Mouse (Mus musculus): ENCODE data around the gene Pm20d1.

Gene Pm20d1

DNA sequence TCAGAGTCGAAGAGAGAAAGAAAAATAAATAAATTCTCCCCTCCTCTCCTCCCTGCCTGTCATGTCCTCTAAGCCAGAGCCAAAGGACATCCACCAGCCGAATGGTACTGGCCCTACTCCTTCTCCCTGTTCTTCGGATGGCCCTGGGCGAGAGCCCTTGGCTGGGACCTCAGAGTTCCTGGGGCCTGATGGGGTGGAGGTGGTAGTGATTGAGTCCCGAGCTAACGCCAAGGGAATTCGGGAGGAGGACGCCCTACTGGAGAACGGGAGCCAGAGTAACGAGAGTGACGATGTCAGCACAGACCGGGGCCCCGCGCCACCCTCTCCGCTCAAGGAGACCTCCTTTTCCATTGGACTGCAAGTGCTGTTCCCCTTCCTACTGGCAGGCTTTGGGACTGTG is 33.4 kb downstream of the Pm20d1 start:
- DNase-seq, result no peak

DNA sequence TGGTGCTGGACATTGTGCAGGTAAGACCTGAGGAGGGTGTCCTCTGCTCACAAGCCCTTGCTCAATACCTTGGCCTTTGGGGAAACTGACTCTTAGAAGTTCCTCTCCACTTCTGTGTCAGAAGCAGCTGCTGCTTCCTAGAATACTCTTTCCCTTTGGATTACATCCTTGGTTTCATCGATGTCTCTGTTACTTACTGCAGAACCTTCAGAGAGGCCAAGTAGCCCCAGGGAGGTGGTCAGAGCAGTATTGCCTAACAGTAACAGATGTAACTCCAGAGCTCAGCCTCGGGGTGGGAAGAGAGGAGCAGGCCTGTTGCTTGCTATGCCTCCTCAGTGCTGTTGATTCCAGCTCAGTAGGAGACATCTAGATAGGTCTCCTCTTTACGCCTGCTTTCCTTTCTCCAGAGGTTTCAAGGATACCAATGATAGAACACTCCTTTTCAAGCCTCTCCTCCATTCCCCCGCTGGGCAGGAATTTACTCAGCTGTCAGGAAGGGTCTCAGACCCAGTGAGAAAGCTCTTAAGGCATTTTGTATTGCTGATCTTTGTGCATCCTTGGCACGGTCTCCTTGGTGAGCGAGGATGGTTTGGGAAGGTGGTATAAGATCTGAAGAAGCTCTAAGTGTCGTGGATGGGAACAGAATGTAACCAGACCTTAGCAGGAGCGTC is 33.9 kb downstream of the Pm20d1 start:
- no peak for DNase-seq

DNA sequence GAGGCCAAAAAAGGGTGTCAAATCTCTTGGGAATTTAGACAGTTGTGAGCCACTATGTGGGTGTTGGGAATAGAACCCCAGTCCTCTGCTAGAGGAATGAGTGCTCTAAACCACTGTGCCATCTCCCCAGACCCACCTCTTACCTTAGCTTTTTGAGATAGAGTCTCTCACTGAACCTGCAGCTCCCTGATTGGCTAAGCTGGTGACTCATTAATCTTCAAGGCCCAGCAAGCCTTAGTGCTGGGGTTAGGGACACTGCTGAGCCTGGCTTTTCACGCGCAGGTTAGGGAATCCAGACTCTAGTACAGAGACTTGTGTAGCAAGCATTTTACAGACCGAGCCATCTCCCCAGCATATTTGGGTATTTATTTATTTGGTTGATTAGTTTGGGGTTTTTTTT is 39.9 kb downstream of the Pm20d1 start:
- no peak for DNase-seq

DNA sequence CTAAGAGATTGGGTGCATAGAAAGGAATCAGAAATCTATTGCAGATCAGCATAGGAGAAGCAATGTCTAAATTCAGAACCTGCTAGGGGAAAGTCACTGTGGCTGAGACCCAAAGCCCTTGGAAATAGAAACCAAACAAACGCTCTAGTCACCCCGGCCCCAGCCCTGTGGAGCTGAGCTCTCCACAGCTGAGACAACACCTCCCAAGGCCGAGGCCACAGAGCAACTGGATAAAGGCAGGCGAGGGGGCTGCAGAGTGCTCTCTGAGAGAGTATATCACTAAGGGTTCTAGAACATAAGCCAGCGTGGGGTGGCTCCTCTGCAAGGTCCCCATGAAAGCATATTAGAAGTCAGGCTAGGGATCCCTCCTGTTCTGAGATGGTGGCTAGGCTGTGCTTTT is 41.4 kb downstream of the Pm20d1 start:
- no peak for DNase-seq

DNA sequence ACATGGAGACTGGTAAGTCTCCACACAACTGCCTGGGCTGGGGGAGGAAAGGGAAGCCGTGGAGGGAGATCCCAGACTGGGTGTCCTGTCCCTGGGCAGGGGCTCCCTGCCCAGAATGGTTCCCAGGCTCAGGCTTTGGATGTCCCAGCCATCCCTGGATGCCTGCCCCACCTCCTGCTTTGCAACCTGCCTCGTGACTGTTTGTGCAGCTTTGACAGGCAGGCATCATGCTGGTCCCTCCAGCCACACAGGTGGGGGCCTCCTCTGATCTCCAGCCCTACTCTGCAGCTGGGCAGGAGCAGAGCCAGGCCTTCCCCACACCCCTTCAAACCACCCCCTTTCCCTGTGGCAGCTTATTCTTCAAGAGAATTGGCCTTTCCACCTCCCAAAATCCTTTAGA is 42.1 kb downstream of the Pm20d1 start:
- DNase-seq, result no peak

DNA sequence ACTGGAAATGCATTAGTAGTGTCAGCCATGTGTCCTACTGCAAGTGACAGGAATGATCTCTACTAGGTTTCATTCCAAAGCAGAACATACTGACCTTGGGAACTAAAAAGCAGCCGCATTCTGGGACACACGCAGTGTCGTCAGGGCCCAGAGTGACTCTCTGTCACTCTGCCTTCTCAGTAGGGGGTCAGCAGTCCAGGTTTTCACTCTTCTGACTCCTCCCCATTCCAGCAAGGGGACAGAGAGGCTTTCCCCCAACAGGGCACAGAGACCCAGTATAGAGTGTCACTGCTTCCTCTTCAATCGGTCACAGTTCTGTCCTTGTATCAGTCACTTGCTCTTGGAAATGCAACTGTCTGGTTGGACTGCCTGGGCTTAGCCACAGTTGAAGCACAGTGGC is 45.0 kb downstream of the Pm20d1 start:
- no peak for DNase-seq

DNA sequence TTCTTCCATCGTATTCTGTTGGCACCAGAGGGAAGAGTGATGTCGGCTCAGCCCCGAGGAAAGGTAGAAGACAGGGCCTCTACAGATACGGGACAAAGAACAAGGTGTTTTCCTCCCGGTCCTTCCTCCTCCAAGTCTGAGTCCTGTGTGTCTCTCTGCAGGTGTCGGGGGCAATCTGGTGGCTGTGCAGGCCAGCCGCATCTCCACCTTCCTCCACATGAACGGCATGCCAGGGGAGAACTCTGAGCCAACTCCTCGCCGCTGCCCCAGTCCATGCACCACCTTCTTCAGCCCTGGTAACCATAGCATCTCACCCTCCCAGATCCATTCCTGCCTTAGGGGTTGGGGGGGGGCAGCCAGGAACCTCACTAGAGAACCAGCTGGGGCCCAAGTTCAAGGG is 46.6 kb downstream of the Pm20d1 start:
- DNase-seq, result no peak

DNA sequence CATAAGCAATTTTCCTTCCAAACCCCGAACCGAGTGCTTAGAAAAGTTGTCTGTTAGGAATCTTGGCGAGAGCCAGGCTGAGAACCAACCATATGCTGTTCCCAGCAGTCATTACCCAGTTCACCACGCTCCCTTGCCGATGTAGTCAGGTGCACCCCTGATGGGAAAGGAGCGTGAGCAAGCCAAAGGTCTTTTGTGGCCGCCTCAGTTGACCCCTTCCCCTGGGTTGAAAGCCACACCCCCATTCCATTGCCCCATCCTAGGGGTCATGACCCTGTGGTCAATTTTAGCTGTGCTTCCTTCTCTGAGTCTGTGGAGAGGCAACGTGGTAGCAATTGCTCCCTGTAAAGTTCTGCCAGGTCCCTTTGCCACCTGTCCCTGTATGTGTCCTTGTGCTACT is 47.7 kb downstream of the Pm20d1 start:
- DNase-seq, result no peak

DNA sequence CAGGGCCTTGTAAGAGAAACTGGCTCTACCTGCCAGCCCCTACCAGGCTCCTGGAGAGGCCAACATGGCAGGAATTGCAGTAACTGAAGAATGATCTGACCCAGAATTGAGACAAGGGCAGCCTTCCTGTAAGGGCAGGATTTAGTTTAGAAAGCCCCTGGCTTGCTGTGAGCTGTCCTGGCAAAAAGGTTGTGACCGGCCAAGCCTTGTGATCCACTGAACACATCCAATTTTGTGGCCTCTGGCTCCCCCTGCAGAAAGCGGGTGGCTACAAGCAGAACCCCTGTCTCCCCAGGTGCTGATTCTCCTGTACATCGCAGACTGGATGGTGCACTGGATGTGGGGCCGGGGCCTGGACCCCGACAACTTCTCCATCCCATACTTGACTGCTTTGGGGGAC is 49.1 kb downstream of the Pm20d1 start:
- peak; percentile 66 to 71 for DNase-seq

DNA sequence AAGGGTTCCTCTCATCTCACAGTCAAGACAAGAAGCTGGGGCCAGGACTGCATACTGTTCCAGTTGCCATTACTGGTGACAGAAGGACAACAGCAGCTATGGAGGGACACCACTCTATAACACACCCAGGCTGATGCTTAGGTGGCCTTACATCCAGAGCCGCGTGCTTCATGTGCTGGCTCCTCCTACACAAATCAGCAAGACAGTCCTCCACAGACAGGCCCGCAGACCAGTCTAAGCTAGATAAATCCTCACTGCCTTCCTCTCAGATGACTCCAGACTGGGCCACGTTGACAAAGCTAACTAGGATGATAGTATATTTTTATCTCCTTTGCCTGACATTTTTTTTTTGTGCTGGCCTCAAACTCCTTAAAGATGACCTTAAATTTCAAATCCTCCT is 64.6 kb downstream of the Pm20d1 start:
- DNase-seq, result no peak

DNA sequence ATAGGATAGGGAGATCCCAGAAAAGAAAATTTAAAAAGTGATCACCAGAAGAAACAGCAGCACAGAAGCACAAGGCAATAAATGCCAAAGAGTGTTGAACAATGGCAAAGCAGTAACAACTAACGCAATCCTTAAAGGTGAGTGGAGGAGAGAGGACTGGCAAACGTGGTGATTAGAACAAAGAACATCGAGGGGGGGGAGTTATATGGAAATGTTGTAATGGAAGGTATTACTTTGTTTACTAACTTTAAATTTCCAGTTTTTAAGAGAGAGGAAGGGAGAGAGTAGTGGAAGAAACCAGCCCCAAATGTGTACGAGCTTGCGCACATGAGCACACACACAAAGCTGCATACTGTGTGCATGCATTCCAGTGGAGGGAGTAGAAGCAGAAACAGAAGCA is 68.4 kb downstream of the Pm20d1 start:
- DNase-seq, result no peak

DNA sequence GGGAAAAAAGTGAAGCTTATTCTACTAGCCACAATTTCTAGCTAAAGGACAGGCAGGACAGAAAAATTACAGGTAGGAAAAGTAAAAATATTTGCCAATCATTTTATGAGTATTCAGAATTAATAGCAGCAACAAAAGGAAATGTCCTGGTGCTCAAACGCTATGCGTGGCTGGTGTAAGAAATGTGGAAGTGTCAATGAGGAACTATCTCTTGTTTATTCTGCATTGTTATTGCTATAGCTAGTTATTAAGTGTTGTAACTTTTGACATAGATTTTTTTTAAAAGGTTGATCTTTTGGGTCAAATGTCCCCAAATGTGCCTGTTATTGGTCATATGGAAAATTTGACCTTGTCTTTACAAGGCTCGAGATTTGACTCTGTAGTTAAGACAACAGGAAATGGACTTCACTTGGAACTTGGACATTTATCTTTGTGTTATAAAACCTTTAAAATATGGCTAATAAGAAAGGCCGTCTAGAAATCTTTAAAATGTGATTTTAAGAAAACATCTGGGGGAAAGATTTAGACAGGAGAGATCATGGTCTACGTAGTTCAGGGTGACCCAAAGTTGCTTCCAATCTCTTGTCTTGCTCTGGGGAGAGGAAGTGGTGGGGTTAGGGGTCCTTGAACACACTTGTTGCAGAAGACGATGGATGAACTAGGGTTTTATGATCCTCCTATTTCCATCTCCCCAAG is 69.3 kb downstream of the Pm20d1 start:
- DNase-seq, result no peak

DNA sequence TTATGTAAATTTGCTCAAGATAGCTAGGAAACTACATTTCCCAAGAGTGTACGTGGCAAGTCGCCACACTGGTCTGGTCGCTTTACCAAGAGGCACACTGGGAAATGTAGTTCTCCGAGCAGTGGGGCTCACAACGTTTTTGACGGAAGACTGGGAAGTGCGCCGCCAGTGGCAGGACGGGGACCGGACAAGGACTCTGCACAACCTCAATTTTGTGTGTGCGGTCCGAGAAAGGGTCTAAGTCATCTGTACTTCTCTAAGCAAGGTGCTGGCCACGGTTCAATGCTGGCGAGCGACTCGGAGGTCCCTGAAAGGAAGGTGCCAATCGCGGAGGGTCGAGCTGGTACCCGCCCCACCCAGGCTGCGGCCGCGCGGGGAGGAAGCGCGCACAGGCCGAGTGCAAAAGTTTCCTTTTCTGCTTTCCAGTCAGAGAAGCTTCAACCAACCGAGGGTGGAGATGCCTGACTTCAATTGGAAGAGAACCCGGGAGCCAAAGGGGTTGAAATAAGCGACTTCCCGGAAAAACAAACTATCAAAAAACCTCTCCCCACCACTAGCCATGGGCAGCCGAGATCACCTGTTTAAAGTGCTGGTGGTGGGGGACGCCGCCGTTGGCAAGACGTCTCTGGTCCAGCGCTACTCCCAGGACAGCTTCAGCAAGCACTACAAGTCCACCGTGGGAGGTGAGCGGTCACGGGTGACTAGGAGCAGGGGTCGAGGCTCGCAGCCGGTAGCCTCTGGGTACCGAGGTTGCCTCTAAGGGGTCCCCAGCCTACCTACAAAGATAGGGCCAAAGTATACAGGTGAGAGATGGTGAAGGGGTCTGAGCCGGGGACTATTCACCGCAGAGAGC is 70.1 kb downstream of the Pm20d1 start, which contains the start of gene Rab29:
Gene Rab29 (plus strand): TSS at position 132 of the 853 bp plus-strand sequence.
- DNase-seq, result peak; percentile 94 to 95

DNA sequence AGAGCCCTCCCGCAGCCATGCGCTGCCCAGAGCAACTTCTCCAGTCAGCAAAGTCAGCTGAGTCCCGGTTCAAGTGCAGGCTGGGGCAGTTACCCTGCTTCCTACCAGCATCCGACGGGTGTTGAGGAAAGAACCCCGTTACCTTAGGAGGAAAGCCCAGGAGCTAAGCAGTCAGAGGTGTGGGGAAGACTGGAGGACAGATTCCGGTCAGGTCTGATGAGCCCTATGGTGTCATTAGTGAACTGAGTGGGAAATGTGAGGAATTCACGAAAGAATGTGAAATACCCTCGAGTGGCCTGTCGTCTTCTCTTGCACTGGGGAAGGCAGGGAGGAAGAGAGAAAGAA is 70.7 kb downstream of the Pm20d1 start:
- DNase-seq, result peak in 1 of 2 experiments; percentile 45

DNA sequence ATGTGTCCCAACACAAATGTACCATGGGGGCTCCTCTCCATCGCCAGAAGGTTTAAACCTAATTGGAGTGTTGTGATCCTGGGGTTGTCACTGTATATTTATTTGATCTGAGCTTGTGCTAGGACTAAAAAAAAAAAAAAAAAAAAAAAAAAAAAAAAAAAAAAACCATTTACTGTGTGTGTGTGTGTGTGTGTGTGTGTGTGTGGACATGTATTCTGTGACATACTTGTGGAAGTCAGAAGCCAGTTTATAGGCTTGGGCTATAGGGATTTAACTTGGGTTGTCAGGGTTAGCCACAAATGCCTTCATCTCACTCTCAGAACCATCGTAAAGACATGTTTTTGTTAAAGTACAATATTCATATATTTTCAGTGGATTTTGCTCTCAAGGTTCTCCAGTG is 72.4 kb downstream of the Pm20d1 start:
- no peak for DNase-seq
